Mouse (Mus musculus): ENCODE measurements around the gene Micall1. TPM values are rescaled to one million over a fixed set of nuclear protein-coding genes. Genes with fewer than 3 reads are reported as not detected.

The Micall1 gene
- total RNA-seq, 2 experiments from 2014 or later = 51.9 to 57.7 TPM

- no peak for DNase-seq (ENCODE audit: low spot score)
- intact Hi-C loops (cut with DNase I) = no loop called here
These were observed 44.0 kb downstream of the Micall1 start for GRCm38 (mm10) chr15:79152709-79153108.

GRCm38 (mm10) chr15:79155572-79155971 lies 46.9 kb downstream of the Micall1 start:
- DNase-seq (ENCODE audit: low spot score) = no peak
- intact Hi-C loops (cut with DNase I) = no loop called here

- no peak for DNase-seq (ENCODE audit: low spot score)
- intact Hi-C loops (cut with DNase I) = no loop called here
These were observed 53.6 kb downstream of the Micall1 start for GRCm38 (mm10) chr15:79162301-79162700.

- DNase-seq (ENCODE audit: low spot score) = no peak
- intact Hi-C loops (cut with DNase I) = no loop called here
These were observed 54.1 kb downstream of the Micall1 start for GRCm38 (mm10) chr15:79162822-79163221.

- DNase-seq (ENCODE audit: low spot score) = no peak
- intact Hi-C loops (cut with DNase I) = no loop called here
These were observed 55.6 kb downstream of the Micall1 start for GRCm38 (mm10) chr15:79164251-79164650.

GRCm38 (mm10) chr15:79165140-79165539 lies 56.4 kb downstream of the Micall1 start, which contains the start of gene Sox10:
Gene Sox10 (minus strand): TSS chr15:79165240.
- intact Hi-C loops (cut with DNase I) = no loop called here
- DNase-seq (ENCODE audit: low spot score) = no peak

GRCm38 (mm10) chr15:79166712-79167111 lies 58.0 kb downstream of the Micall1 start:
- intact Hi-C loops (cut with DNase I) = no loop called here
- DNase-seq (ENCODE audit: low spot score) = no peak

- DNase-seq (ENCODE audit: low spot score) = no peak
- intact Hi-C loops (cut with DNase I) = no loop called here
These were observed 68.2 kb downstream of the Micall1 start for GRCm38 (mm10) chr15:79176905-79177304.

GRCm38 (mm10) chr15:79185213-79185612 lies 76.5 kb downstream of the Micall1 start:
- no peak for DNase-seq (ENCODE audit: low spot score)
- intact Hi-C loops (cut with DNase I) = no loop called here

Other genes with a start within 250 kb of the Micall1 start
- gene Gga1, start 231.7 kb upstream of the Micall1 start, total RNA-seq (2021) = 10 to 100 TPM; 41.6 to 43.8 TPM
- under 1 TPM in 1 of 2 experiments, not detected in 1; 0.18 TPM for gene Gm49510, start 209.2 kb upstream of the Micall1 start, total RNA-seq (2021)
- gene Sh3bp1, start 209.1 kb upstream of the Micall1 start, total RNA-seq (2021) = 1 to 10 TPM; 4.1 to 4.8 TPM
- gene Pdxp, start 195.0 kb upstream of the Micall1 start, total RNA-seq (2021) = 1 to 10 TPM in 1 of 2 experiments, under 1 TPM in 1; 0.75 to 1.4 TPM
- 100 to 1,000 TPM; 188 to 192 TPM for gene Lgals1, start 182.2 kb upstream of the Micall1 start, total RNA-seq (2021)
- gene Nol12, start 174.0 kb upstream of the Micall1 start, total RNA-seq (2021) = 10 to 100 TPM; 15.6 to 16.9 TPM
- 10 to 100 TPM; 36.0 to 39.8 TPM for gene Triobp, start 161.2 kb upstream of the Micall1 start, total RNA-seq (2021)
- 10 to 100 TPM; 95.9 to 98.4 TPM for gene H1f0, start 80.4 kb upstream of the Micall1 start, total RNA-seq (2021)
- not detected for gene Galr3, start 67.0 kb upstream of the Micall1 start, total RNA-seq (2021)
- 1 to 10 TPM; 7.4 to 7.5 TPM for gene Ankrd54, start 46.0 kb upstream of the Micall1 start, total RNA-seq (2021)
- gene Eif3l, start 33.7 kb upstream of the Micall1 start, total RNA-seq (2021) = 10 to 100 TPM; 68.9 to 71.5 TPM
- gene Polr2f, start 32.1 kb downstream of the Micall1 start, total RNA-seq (2021) = 100 to 1,000 TPM; 132 TPM
- 1 to 10 TPM; 1.6 to 1.7 TPM for gene 1700088E04Rik, start 32.4 kb downstream of the Micall1 start, total RNA-seq (2021)
- 1 to 10 TPM in 1 of 2 experiments, under 1 TPM in 1; 0.92 to 1.3 TPM for gene Sox10, start 56.3 kb downstream of the Micall1 start, total RNA-seq (2021)
- 10 to 100 TPM; 21.5 to 22.3 TPM for gene Pick1, start 120.3 kb downstream of the Micall1 start, total RNA-seq (2021)
- gene Gm49486, start 120.5 kb downstream of the Micall1 start, total RNA-seq (2021) = under 1 TPM; 0.55 to 0.73 TPM
- under 1 TPM; 0.23 to 0.39 TPM for gene Slc16a8, start 145.9 kb downstream of the Micall1 start, total RNA-seq (2021)
- gene Baiap2l2, start 176.6 kb downstream of the Micall1 start, total RNA-seq (2021) = 1 to 10 TPM in 1 of 2 experiments, under 1 TPM in 1; 0.78 to 2.4 TPM
- 1 to 10 TPM; 9.6 to 9.9 TPM for gene Pla2g6, start 219.5 kb downstream of the Micall1 start, total RNA-seq (2021)
- 1 to 10 TPM; 8.1 to 8.3 TPM for gene Maff, start 237.7 kb downstream of the Micall1 start, total RNA-seq (2021)